Mouse (Mus musculus): Measurements from ENCODE around the gene Hif1an. TPM values are rescaled to one million over a fixed set of nuclear protein-coding genes. Genes with fewer than 3 reads are reported as not detected.

The Hif1an gene
- polyA plus RNA-seq, 1 experiment from 2014 or later, result 28.7 TPM

Other genes starting within 250 kb of the Hif1an start
- 0.15 and 0.35 TPM in 2 replicates for gene Scd4, start 229.8 kb upstream of the Hif1an start, polyA plus RNA-seq (2015; fragmentation: Nextera tagmentation; extraction: Ambion mirVana)
- gene Scd1, start 155.0 kb upstream of the Hif1an start, polyA plus RNA-seq (2015; fragmentation: Nextera tagmentation; extraction: Ambion mirVana), result 2.5 and 2.6 TPM in 2 replicates
- not detected in 2 replicates for gene Wnt8b, start 69.4 kb upstream of the Hif1an start, polyA plus RNA-seq (2015; fragmentation: Nextera tagmentation; extraction: Ambion mirVana)
- 0.30 and 0.54 TPM in 2 replicates for gene Sec31b, start 17.0 kb upstream of the Hif1an start, polyA plus RNA-seq (2015; fragmentation: Nextera tagmentation; extraction: Ambion mirVana)
- not detected in 2 replicates for gene Gm20538, start 10.0 kb upstream of the Hif1an start, polyA plus RNA-seq (2015; fragmentation: Nextera tagmentation; extraction: Ambion mirVana)
- gene Ndufb8, start 7.4 kb upstream of the Hif1an start, polyA plus RNA-seq (2015; fragmentation: Nextera tagmentation; extraction: Ambion mirVana), result 530 and 563 TPM in 2 replicates
- gene Pax2, start 193.2 kb downstream of the Hif1an start, polyA plus RNA-seq (2015; fragmentation: Nextera tagmentation; extraction: Ambion mirVana), result 0.10 TPM in 1 of 2 replicates, not detected in the other